Comparison of ENCODE assay signal across 8 mouse cellular contexts in genomic region chr2:130840846-130841245, GRCm38 (mm10).
DNase-seq lines count a peak whose midpoint lies in the region; ATAC-seq and TF ChIP-seq lines count a peak whose summit lies in the region.

No protein-coding gene starts in this region.

- H3K4me3 ChIP-seq in MEL (ENCODE audit: control insufficient read depth in 1 of 2, insufficient read depth in 1 of 2, low read depth in 2 of 2, low read length in 2 of 2), result peak overlapping the region in 1 of 2 experiments; percentile 100; a peak in 1 of 4 replicates
- peak overlapping the region; percentile 91; the same call in 1 of the 2 replicates for H3K4me3 ChIP-seq in intestine, postnatal 0 days (ENCODE audit: low read depth, low read length)
- peak overlapping the region; percentile 85 for H3K4me3 ChIP-seq in stomach, embryonic 14.5 days (ENCODE audit: low read depth, low read length)

- TF ChIP-seq POLR2A in MEL (IDR thresholded peaks at IDR 0.05; ENCODE audit: control insufficient read depth in 1 of 2, insufficient read depth in 1 of 2, low read depth in 1 of 2, low read length in 2 of 2, poor library complexity in 1 of 2), result no peak

- TF ChIP-seq CTCF in MEL (IDR thresholded peaks at IDR 0.05 in 2 of 3, conservative IDR thresholded peaks at IDR 0.05 in 1 of 3; ENCODE audit: control insufficient read depth in 1 of 3, insufficient read depth in 1 of 3, low read depth in 2 of 3, low read length in 3 of 3, poor library complexity in 1 of 3, severe bottlenecking in 1 of 3), result no peak
- TF ChIP-seq CTCF in intestine, postnatal 0 days (IDR thresholded peaks at IDR 0.05; ENCODE audit: low read depth), result no peak

- peak; percentile 61; the same call in 1 of the 2 replicates for ATAC-seq in intestine, postnatal 0 days
- peak; percentile 35; the same call in 1 of the 2 replicates for ATAC-seq in stomach, embryonic 14.5 days (ENCODE audit: insufficient number of reproducible peaks, insufficient read depth, low FRiP score, low read depth)

- H3K36me3 ChIP-seq in MEL (ENCODE audit: control insufficient read depth in 1 of 2, insufficient read depth in 2 of 2, low read length in 2 of 2), result peaks cover 0 to 7% of the 10 kb centered on the region in 2 experiments; a peak in 2 of 4 replicates
- H3K36me3 ChIP-seq in intestine, postnatal 0 days (ENCODE audit: control insufficient read depth, insufficient read depth), result peaks cover 4% of the 10 kb centered on the region; the same call in 1 of the 2 replicates
- no peaks in the 10 kb centered on the region for H3K36me3 ChIP-seq in stomach, embryonic 14.5 days (ENCODE audit: control insufficient read depth, insufficient read depth, low read length)

- no peak for TF ChIP-seq RAD21 in MEL (IDR thresholded peaks at IDR 0.05; ENCODE audit: low read depth, low read length)

- H3K27ac ChIP-seq in MEL (ENCODE audit: control insufficient read depth, low read depth, low read length), result no peak overlapping the region
- H3K27ac ChIP-seq in intestine, postnatal 0 days (ENCODE audit: low read depth, low read length), result no peak overlapping the region
- peak overlapping the region; percentile 87; the same call in 1 of the 2 replicates for H3K27ac ChIP-seq in stomach, embryonic 14.5 days (ENCODE audit: low read length)

- H3K79me2 ChIP-seq in MEL (ENCODE audit: control insufficient read depth, insufficient read depth, low read length, poor library complexity), result peaks cover 7% of the 10 kb centered on the region

- peak overlapping the region; percentile 84 for H3K4me2 ChIP-seq in intestine, postnatal 0 days (replicated peaks; ENCODE audit: low read depth)
- peak overlapping the region; percentile 91 for H3K4me2 ChIP-seq in stomach, embryonic 14.5 days (replicated peaks; ENCODE audit: low read depth, low read length)

- no peak; a peak in 1 of 4 replicates for TF ChIP-seq EP300 in MEL (IDR thresholded peaks at IDR 0.05; ENCODE audit: low read depth in 1 of 2, low read length in 2 of 2)

- H3K4me1 ChIP-seq in MEL (ENCODE audit: control insufficient read depth in 1 of 2, insufficient read depth in 2 of 2, low read length in 2 of 2), result peaks cover 2 to 4% of the 10 kb centered on the region in 2 experiments; a peak in 2 of 4 replicates
- H3K4me1 ChIP-seq in intestine, postnatal 0 days (replicated peaks; ENCODE audit: control insufficient read depth, insufficient read depth, low read length), result no peaks in the 10 kb centered on the region; the same call in 1 of the 2 replicates
- H3K4me1 ChIP-seq in stomach, embryonic 14.5 days (ENCODE audit: control insufficient read depth, insufficient read depth, low read length), result peaks cover 8% of the 10 kb centered on the region

- intact Hi-C loops in left cerebral cortex, postnatal 14 days (cut with DNase I), result loop anchor here (2.0 kb wide), 1 partner anchor 66 kb away; the partner anchor contains the start of genes 4930402H24Rik and Atrn

- 11% methylated on average over 4 of the region's 4 CpGs for WGBS in intestine, postnatal 0 days
- WGBS in stomach, embryonic 14.5 days, result 14% methylated on average over 4 of the region's 4 CpGs

- DNase-seq in MEL (ENCODE audit: low read depth, low spot score), result peak; percentile 84
- DNase-seq in cerebellum, adult 9-11 months, result peak; percentile 87
- DNase-seq in frontal cortex, postnatal 10 days (ENCODE audit: low spot score in 2 of 2), result peak; percentile 73 to 74
- peak; percentile 86 to 95 for DNase-seq in left cerebral cortex, postnatal 14 days (ENCODE audit: low spot score in 2 of 2)
- DNase-seq in mesoderm, embryonic 11.5 days (ENCODE audit: low read depth, low spot score), result peak; percentile 85
- DNase-seq in ovary, postnatal 10 days (ENCODE audit: low spot score), result no peak

- H3K27me3 ChIP-seq in MEL (ENCODE audit: control insufficient read depth in 1 of 2, insufficient read depth in 2 of 2, low read length in 2 of 2), result peaks cover 0 to 1% of the 10 kb centered on the region in 2 experiments; a peak in 2 of 4 replicates
- no peaks in the 10 kb centered on the region for H3K27me3 ChIP-seq in intestine, postnatal 0 days (replicated peaks; ENCODE audit: control insufficient read depth, insufficient read depth, low read length)
- H3K27me3 ChIP-seq in stomach, embryonic 14.5 days (ENCODE audit: control insufficient read depth, insufficient read depth, low read length), result no peaks in the 10 kb centered on the region

- H3K9me3 ChIP-seq in MEL (replicated peaks; ENCODE audit: insufficient read depth, low read length), result no peaks in the 10 kb centered on the region
- H3K9me3 ChIP-seq in intestine, postnatal 0 days (ENCODE audit: control insufficient read depth), result no peaks in the 10 kb centered on the region
- H3K9me3 ChIP-seq in stomach, embryonic 14.5 days (ENCODE audit: control insufficient read depth, low read depth, low read length), result no peaks in the 10 kb centered on the region

- H3K9ac ChIP-seq in MEL (ENCODE audit: control insufficient read depth, low read depth, low read length, poor library complexity, severe bottlenecking), result no peak overlapping the region
- no peak overlapping the region for H3K9ac ChIP-seq in intestine, postnatal 0 days (ENCODE audit: low read depth, low read length)
- H3K9ac ChIP-seq in stomach, embryonic 14.5 days (replicated peaks; ENCODE audit: low read depth, low read length), result no peak overlapping the region

TF ChIP-seq in MEL, 35 proteins besides CTCF, POLR2A, EP300 and RAD21:
- TF ChIP-seq USF1 (IDR thresholded peaks at IDR 0.05; ENCODE audit: low read depth, low read length) (no peak), GABPA (IDR thresholded peaks at IDR 0.05; ENCODE audit: low read depth, low read length) (peak; percentile 55; the same call in 1 of the 2 replicates), MEF2A (IDR thresholded peaks at IDR 0.05; ENCODE audit: extremely low read depth, insufficient replicate concordance, low read depth, low read length, poor library complexity, severe bottlenecking) (no peak), GATA1 (IDR thresholded peaks at IDR 0.05; ENCODE audit: low read depth, low read length) (peak; percentile 47; the same call in 1 of the 2 replicates)
